Mouse (Mus musculus): ENCODE results near the gene Fam184b. TPM values are rescaled to one million over a fixed set of nuclear protein-coding genes. Genes with fewer than 3 reads are reported as not detected.

The Fam184b gene
- total RNA-seq (2023) = not detected in 2 replicates

DNA sequence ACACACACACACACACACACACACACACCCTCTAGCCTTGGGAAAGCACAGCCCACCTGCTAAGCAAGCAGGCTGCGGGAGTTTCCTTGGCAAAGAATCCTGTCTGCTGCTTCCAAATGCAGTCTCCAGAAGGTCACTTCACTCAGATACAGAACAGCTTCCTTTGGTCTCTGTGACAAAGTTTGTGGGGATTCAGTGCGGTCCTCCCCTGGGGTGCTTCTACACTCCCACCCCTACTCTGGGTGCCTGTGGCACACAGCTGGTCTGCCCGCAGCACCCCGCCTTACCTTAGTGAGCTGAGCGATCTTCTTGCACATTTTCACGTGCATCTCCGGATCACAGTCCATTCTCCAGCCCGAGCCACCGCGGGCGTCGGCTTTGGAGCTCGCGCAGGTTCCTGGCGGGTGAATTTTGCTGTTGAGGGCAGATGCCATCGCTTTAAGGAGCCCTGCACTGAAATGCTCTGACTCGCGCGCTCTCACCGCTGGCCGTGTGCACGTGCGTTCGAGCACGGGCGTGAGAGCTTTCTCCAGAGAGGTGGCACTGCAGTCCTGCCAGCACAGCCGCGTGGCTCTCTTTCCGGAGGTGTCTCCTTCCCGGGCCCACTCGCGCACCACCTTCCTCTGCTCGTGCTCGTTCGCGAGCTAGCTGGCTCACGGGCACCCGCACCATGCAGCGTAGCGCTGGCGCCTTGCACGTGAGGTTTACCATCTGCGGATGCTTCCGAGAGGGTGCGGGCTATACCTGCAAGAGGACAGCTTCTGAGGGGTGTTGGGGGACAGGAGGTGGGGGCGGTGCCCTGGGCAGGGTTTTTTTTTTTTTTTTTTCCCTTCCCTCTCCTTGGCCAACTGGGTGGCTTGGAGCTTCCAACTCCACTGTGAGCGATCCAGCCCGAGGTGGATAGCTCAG is at the start of gene Fam184b:
Gene Fam184b (minus strand): TSS at position 809 of the 909 bp plus-strand sequence.

DNA sequence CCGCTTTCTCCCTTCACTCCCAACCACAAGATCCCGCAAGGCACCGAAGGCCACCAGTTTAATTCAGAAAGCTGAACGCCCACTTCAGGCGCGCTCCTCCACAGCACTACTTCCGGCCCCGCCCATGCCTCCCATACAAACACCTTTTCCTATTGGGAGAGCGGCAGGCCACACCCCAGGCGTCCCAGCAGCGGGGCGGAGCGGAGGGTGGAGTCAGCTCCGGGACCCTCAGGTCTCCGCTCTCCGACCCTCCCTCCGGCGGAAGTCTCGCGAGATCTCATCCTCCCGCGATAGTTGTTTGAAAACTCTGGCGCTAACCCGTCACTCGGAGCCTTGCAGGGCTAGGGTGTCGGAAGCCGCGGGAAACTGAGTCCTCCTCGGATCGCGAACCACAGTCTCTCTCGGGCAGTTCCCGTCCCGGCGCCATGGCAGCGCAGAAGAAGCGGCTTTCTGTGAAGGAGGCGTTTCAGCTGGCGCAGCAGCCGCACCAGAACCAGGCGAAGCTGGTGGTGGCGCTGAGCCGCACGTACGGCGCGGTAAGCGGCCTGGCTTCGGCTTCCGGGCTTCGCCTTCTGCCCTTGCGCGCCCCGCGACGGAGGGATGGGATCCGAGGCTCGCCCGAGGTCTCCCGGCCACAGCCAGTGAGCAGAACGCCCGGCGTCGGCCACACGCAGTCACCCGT is 30.3 kb upstream of the Fam184b start, which contains the start of gene Ncapg:
Gene Ncapg (plus strand): TSS at position 322 of the 682 bp plus-strand sequence.

DNA sequence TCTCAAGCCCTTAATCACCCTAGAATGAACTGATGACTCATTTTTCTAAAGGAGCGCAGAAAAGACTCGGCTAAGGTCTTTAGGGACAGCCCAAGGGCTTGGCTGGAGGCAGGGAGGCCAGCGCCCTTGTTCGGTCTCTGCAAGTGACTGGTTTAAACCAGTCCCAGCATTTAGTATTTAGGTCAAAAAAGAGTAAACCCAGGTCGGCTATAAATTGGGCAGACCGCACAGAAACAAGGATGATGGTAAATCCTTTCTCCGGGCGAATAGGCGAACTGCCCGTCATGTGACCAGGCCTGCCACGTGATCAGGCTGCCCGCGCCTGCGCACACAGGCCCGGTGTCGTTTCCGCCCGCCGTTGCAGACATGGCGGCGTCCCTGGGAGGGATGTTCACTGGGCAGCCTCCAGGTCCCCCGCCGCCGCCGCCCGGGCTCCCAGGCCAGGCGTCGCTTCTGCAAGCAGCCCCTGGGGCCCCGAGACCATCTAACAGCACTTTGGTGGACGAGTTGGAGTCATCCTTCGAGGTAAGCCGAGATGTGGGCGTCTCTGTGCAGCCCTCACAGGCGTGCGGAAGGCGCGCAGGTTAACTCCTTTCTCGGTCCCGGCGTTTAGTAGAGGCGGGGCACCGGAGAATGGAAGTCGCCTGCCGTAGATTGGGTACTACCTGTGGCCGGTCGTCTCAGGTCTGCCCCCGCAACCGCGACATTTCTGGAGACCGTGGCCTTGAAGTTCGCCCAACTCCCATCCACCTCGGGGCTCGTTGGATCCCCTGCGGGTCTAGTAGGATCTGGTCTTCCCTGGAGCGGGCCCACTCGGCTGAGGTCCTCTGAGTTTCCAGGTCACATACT is 119.2 kb downstream of the Fam184b start, which contains the start of gene Med28:
Gene Med28 (plus strand): TSS at position 270 of the 849 bp plus-strand sequence.

DNA sequence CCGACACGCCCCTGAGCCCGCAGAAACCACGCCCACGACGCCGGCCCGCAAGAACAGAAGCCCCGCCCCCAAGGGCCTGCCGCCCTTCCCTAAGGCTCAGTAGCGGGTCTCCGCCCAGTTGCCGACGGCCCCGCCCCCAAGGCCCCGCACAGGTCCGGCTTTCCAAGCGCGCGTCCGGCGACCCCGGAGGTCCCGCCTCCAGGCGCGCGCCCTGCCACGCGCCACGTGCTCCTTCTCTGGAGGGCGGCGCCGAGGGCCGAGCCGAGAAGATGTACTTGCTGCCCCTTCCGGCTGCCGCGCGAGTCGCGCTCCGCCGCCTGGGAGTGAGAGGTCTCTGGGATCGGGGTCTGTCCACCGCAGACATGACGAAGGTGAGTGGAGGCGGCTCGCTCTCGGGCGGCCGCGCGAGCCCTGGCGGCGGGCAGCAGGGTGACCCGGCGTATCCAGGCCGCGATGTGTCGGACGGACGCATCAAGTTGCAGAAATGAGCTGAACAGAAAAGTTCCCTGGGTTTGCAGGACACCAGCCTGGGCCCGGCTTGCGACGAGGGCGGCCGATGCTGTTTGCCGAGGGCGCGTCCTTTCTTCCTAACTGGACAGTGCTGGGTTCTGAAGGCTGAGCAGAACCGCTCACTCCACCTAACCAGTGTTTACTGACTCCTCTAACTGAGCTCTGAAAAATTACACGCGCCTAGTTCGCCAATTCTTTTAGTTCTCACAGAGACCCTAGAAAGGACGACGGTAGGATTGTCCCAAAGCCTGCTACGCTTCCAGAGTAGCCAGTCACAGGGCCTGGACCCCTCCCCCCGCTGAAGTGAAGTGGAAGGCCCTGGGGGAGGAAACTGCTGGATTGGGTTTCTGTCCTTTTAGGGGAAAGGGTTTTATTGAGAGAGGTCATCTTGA is 146.0 kb downstream of the Fam184b start, which contains the start of gene Lap3:
Gene Lap3 (plus strand): TSS at position 184 of the 902 bp plus-strand sequence.

Other genes starting within 250 kb of the Fam184b start
- gene Qdpr, start 189.4 kb downstream of the Fam184b start, total RNA-seq (2023) = 8.7 and 14.9 TPM in 2 replicates
- not detected in 2 replicates for gene Clrn2, start 185.9 kb downstream of the Fam184b start, total RNA-seq (2023)
- gene Lap3, start 146.2 kb downstream of the Fam184b start, total RNA-seq (2023) = 12.9 and 13.8 TPM in 2 replicates
- 50.8 and 51.9 TPM in 2 replicates for gene Med28, start 119.4 kb downstream of the Fam184b start, total RNA-seq (2023)
- gene Ncapg, start 30.3 kb upstream of the Fam184b start, total RNA-seq (2023) = 29.7 and 33.7 TPM in 2 replicates
- 26.3 and 39.0 TPM in 2 replicates for gene Lcorl, start 218.0 kb upstream of the Fam184b start, total RNA-seq (2023)

Measured in neutrophil, adult 65 days (primary cell).